Mouse (Mus musculus) spleen, adult 12 weeks (tissue): ENCODE measurements around the gene Olfr615.
"Not testable (repeated sequence)": the region's sequence is repeated elsewhere in the genome, so short reads cannot be mapped to it uniquely, and the experiment has no call there.

ENCODE experiments used
- DNase-seq: peaks from one replicate; pipeline ENCODE4 v3.0.0; 2022; ENCODE audit warnings: low spot score

The Olfr615 gene

DNA sequence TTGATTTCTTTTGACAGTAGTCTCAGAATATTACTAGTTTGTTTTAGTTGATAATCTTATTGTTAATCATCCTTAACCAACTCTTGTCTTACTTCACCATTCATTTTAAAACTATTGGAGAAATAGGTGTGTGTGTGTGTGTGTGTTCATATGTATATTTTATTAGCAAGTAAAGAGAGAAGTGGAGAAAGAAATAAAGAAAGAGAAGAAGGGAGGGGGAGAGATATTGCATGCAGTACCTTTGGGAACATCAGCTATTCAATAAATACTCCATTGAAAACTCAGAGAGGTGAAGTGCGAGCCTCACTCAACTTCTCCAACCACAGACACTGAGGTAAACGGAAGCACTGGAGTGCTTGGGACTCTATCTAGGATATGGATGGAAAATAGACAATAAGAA is at the start of gene Olfr615:
Gene Olfr615, plus strand, starts transcription at position 301 of the 400 bp plus-strand sequence.
- no peak for DNase-seq

DNA sequence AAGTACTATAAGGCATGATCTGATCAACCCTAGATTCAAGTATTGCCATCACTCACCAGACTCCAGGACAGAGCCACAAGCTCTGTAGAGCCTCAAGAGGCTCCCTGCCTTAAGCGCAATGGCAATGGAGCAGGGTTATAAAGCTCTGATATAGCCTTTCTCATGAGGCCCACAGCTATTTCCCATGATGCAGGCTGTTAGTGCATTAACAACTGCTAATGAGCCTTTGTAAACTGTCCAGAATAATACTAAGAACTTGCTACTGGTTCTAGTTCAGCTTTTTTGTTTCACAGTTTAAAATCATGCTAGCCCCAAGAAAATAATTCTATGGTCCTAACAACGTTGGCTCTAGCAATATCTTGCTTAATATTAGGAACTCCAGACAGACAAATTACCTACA is 43.9 kb upstream of the Olfr615 start, which contains the start of gene Olfr610:
Gene Olfr610, minus strand, starts transcription at position 101 of the 400 bp plus-strand sequence.
- DNase-seq, result no peak

DNA sequence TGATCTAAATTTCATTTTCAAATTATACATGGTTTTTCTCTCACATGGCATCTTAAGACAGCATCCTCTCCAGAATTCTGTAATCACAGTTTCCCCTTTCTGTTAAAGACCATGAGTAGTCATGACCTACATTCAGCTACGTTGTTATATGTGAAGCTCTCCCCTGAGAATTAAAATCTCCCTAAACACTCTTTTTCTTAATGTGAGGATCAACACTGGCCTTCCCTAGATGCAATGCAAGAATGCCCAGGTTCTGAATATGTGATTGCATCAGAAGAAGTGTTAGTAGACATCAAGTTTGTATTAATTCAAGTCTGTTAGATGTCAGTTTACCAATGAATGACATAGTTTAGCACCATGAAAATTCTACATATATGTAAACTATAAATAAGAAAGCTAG is 35.1 kb upstream of the Olfr615 start, which contains the start of gene Olfr611:
Gene Olfr611, minus strand, starts transcription at position 101 of the 400 bp plus-strand sequence.
- DNase-seq, result not testable (repeated sequence)

DNA sequence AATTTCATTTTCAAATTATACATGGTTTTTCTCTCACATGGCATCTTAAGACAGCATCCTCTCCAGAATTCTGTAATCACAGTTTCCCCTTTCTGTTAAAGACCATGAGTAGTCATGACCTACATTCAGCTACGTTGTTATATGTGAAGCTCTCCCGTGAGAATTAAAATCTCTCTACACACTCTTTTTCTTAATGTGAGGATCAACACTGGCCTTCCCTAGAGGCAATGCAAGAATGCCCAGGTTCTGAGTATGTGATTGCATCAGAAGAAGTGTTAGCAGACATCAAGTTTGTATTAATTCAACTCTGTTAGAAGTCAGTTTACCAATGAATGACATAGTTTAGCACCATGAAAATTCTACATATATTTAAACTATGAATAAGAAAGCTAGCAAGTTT is 13.3 kb upstream of the Olfr615 start, which contains the start of gene Olfr612:
Gene Olfr612, minus strand, starts transcription at position 101 of the 400 bp plus-strand sequence.
- not testable (repeated sequence) for DNase-seq

DNA sequence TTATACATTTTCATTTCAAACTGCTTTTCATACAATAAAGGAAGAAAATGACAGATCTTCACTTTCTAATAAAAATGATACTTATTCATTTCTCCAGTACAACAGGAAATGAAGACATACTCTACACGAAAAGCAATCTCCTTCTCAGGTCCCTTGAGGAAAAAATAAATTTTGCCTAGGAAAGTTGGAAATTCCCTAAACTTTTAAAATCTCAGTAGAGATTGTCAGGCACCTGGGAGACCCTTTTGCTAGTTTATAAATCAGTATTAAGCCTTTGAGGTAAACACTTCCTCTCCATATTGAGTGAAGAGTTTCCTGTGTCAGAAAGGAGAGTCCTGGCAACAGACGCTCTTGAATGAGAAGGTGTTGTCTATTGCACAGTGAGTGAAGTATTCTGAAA is 8.1 kb upstream of the Olfr615 start, which contains the start of gene Olfr613:
Gene Olfr613, plus strand, starts transcription at position 301 of the 400 bp plus-strand sequence.
- no peak for DNase-seq

DNA sequence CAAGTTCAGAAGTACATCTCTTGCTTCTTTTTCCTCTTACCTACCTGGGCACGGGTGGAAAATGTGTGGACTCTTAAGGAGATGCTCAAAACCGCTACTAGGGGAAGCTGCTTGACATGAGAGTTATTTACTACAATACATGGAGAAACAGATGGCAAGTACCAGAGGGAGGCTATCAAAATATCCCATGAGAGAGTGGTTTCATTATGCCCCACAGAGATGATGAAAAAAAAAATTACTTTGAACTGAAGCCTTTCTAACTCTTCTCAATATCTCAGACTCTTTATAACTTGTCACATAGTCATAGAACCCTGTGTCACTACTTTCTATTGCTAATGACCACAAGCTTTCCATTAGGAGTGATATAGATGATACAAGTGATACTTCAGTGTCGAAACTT is 13.2 kb downstream of the Olfr615 start, which contains the start of gene Olfr616:
Gene Olfr616, minus strand, starts transcription at position 101 of the 400 bp plus-strand sequence.
- no peak for DNase-seq

DNA sequence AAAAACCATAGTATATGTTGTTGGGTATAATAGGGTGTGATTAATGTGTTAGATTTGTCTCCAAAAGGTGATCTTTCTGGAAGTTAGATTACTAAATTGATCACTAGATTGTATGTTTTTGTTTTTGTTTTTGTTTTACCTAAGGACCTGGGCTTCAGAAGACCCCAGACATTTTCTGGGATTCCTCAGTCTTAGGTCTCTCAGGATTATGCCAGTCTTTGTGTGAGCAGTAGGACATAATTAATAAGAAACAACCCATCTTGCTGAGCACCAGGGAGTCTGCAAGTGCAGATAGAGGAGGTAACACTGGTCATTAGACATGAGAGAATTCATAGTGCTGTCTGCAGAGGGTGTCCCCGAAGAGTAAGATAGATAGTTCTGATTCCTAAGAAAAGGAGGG is 16.9 kb downstream of the Olfr615 start, which contains the start of gene Olfr617:
Gene Olfr617, plus strand, starts transcription at position 301 of the 400 bp plus-strand sequence.
- DNase-seq, result no peak

DNA sequence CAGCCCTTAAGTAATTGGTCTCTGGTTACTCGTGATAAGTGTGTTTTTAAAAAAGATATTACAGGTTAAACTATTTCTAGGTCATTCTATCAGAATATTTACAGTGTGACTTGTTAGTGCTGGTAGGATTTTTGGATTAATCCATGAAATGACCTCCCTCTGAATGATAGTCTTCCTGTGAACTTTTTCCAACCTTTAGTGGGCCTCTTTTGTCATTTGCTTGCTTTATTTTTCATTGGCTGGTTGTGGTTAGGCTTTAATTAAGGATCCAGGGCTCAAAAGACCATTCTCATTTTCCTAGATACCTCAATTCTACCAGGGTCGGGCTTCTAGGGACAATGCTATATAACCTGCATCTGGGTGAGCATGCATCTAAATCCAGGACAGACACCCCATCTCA is 33.9 kb downstream of the Olfr615 start, which contains the start of gene Olfr618:
Gene Olfr618, plus strand, starts transcription at position 301 of the 400 bp plus-strand sequence.
- DNase-seq, result no peak

DNA sequence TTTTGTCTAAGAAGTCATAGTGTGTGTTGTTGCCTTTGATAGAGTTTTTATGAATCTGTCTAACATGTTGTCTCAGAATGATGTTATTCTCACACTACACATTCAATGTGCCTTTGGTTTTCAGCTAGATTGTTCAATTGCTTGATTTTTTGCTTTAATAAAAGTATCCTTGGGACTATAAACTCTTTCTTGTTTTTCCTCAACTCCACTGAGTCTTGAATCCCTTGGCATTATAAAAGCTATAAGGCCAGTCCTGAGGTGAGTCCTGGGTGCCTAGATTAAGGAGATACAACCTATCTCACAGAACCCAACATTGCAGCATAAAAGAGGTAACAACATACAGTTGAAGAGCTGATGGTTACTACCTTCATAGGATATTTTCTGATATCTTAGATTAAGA is 44.4 kb downstream of the Olfr615 start, which contains the start of gene Olfr619:
Gene Olfr619, plus strand, starts transcription at position 301 of the 400 bp plus-strand sequence.
- DNase-seq, result no peak

DNA sequence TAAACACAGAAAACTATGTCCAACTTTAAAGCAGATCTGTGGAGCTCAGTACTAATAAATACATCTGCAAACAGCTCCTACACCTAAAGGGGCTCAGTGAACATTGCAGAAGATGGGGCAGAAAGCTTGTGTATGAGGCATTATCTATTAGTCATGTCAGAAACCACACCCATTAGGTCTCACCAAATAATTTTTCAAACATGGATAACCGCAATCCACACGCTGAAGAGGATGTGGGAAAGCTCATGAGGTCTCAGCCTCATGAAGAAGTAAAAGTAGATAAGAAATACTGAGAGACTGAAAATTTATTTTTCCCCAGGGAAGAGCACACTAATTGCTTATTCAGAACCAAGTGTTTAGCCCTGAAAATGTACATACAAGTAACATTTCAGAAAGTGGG is 51.5 kb downstream of the Olfr615 start:
- DNase-seq, result no peak

DNA sequence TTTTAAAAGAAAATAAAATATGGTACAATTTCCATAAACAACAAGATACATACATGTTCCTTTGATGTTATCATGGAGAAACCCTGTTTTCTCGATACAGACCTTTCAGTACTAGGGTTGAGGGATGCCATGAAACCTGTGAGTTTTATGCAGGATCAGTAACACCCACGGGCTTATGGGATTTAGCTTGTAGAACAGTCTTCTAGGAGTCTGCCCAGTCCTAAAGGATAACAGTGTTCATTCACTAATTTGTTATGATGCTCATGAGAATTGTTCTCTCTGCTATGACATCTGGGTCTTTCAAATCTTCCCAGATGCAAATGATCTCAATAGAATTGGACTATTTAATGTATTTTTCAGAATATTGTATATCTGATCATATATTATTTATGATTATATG is 56.6 kb downstream of the Olfr615 start, which contains the start of gene Olfr620:
Gene Olfr620, minus strand, starts transcription at position 101 of the 400 bp plus-strand sequence.
- DNase-seq, result no peak
